Mouse (Mus musculus) kidney, adult 2 months (tissue): ENCODE measurements at regions not wholly inside any gene's neighbourhood (a gene's known extent, or its start where the extent isn't known, plus 50 kb on each side); places are given as distances from the start of the nearest gene placed in this dataset.
A peak's percentile ranks its signal among the peaks of the same experiment; 100 is the strongest.

Experiments used
- DNase-seq: peaks from one replicate; pipeline ENCODE4 v3.0.0; 2021
- H3K27ac ChIP-seq: fragments of 200-500 bp; 2 replicates; pipeline ENCODE4 v1.5.1; 2012; ENCODE audit warnings: low read depth, low read length, control low read depth, inconsistent platforms; ENCODE audit not compliant: insufficient read depth
- H3K27me3 ChIP-seq: fragments of 200-500 bp; replicated peaks from 2 replicates; pipeline ENCODE4 v1.6.1; 2012; ENCODE audit warnings: mild to moderate bottlenecking, moderate library complexity, low read length, inconsistent platforms; ENCODE audit not compliant: control insufficient read depth, insufficient read depth
- H3K36me3 ChIP-seq: fragments of 200-500 bp; 2 replicates; pipeline ENCODE4 v1.6.1; 2012; ENCODE audit warnings: mild to moderate bottlenecking, moderate library complexity, low read length, inconsistent platforms; ENCODE audit not compliant: control insufficient read depth, insufficient read depth
- H3K4me1 ChIP-seq: fragments of 200-500 bp; 2 replicates; pipeline ENCODE4 v1.6.1; 2011; ENCODE audit warnings: low read length; ENCODE audit not compliant: control insufficient read depth, insufficient read depth
- H3K4me3 ChIP-seq: fragments of 200-500 bp; 2 replicates; pipeline ENCODE4 v1.5.1; 2011; ENCODE audit warnings: mild to moderate bottlenecking, low read depth, low read length, control low read depth; ENCODE audit not compliant: insufficient read depth
- CTCF ChIP-seq: fragments of 200-500 bp; conservative IDR thresholded peaks from 2 replicates; pipeline ENCODE4 v1.5.1; 2011; ENCODE audit warnings: low read depth, mild to moderate bottlenecking, control low read depth, low read length, moderate library complexity, mixed read lengths; ENCODE audit not compliant: insufficient read depth, insufficient read length
- POLR2A ChIP-seq: fragments of 200-500 bp; IDR thresholded peaks from one replicate; pipeline ENCODE4 v1.6.1; 2011; ENCODE audit warnings: low read depth, low read length, control low read depth
- WGBS: fragments of 180-500 bp; shearing (Covaris S2); methylation state at CpG from one replicate; pipeline ENCODE4 v1.1.7; 2018; 5-methylcytosine and 5-hydroxymethylcytosine counted together

GRCm38 (mm10) chr3:130839924-130840440 is 109.8 kb upstream of the Rpl34 start:
- Histone ChIP-seq H3K36me3 (no peaks in the 10 kb centered on the region), H3K4me1 (no peaks in the 10 kb centered on the region), H3K4me3 (no peak overlapping the region), H3K27ac (no peak overlapping the region), H3K27me3 (no peaks in the 10 kb centered on the region)
- no peak for DNase-seq
- WGBS: 88% methylated on average over 9 of the region's 9 CpGs
- no peak for TF ChIP-seq POLR2A
- no peak for TF ChIP-seq CTCF

- H3K4me1 ChIP-seq: no peaks in the 10 kb centered on the region
- no peak overlapping the region for H3K4me3 ChIP-seq
- H3K36me3 ChIP-seq: no peaks in the 10 kb centered on the region
- WGBS: 56% methylated on average over 19 of the region's 19 CpGs
- DNase-seq: no peak
- H3K27me3 ChIP-seq: no peaks in the 10 kb centered on the region
- TF ChIP-seq CTCF: no peak
- no peak for TF ChIP-seq POLR2A
- H3K27ac ChIP-seq: no peak overlapping the region
Measured at GRCm38 (mm10) chr3:130838626-130839422, 108.6 kb upstream of the Rpl34 start.

GRCm38 (mm10) chr3:130833722-130834121 is 103.5 kb upstream of the Rpl34 start:
- no peak for DNase-seq
- TF ChIP-seq CTCF (no peak), POLR2A (no peak)
- WGBS: 62% methylated on average over 5 of the region's 5 CpGs
- Histone ChIP-seq H3K4me1 (no peaks in the 10 kb centered on the region), H3K36me3 (no peaks in the 10 kb centered on the region), H3K27me3 (no peaks in the 10 kb centered on the region), H3K27ac (no peak overlapping the region), H3K4me3 (no peak overlapping the region)

GRCm38 (mm10) chr3:130833082-130833481 is 102.9 kb upstream of the Rpl34 start:
- TF ChIP-seq CTCF (no peak), POLR2A (no peak)
- Histone ChIP-seq H3K4me1 (no peaks in the 10 kb centered on the region), H3K27me3 (no peaks in the 10 kb centered on the region), H3K4me3 (no peak overlapping the region), H3K27ac (no peak overlapping the region), H3K36me3 (no peaks in the 10 kb centered on the region)
- peak; percentile 37 for DNase-seq
- WGBS: 28% methylated on average over 9 of the region's 9 CpGs

GRCm38 (mm10) chr3:130831788-130832187 is 101.6 kb upstream of the Rpl34 start:
- no peak overlapping the region for H3K27ac ChIP-seq
- no peak overlapping the region for H3K4me3 ChIP-seq
- no peaks in the 10 kb centered on the region for H3K36me3 ChIP-seq
- TF ChIP-seq CTCF (no peak), POLR2A (no peak)
- no peaks in the 10 kb centered on the region for H3K27me3 ChIP-seq
- peak; percentile 69 for DNase-seq
- 37% methylated on average over 6 of the region's 6 CpGs for WGBS
- H3K4me1 ChIP-seq: no peaks in the 10 kb centered on the region; the same call in 1 of the 2 replicates

GRCm38 (mm10) chr3:130828346-130828745 is 98.1 kb upstream of the Rpl34 start:
- WGBS: 75% methylated on average over 4 of the region's 4 CpGs
- no peak for DNase-seq

GRCm38 (mm10) chr3:130827934-130828333 is 97.7 kb upstream of the Rpl34 start:
- DNase-seq: no peak
- H3K36me3 ChIP-seq: no peaks in the 10 kb centered on the region
- whole genome bisulfite sequencing: 77% methylated on average over 4 of the region's 4 CpGs
- H3K4me1 ChIP-seq: no peaks in the 10 kb centered on the region; the same call in 1 of the 2 replicates
- H3K27ac ChIP-seq: no peak overlapping the region
- H3K27me3 ChIP-seq: no peaks in the 10 kb centered on the region
- H3K4me3 ChIP-seq: no peak overlapping the region
- TF ChIP-seq CTCF (no peak), POLR2A (no peak)

More at GRCm38 (mm10) chr3:130828346-130828745, 98.1 kb upstream of the Rpl34 start:
- H3K27ac ChIP-seq: no peak overlapping the region
- no peak for TF ChIP-seq CTCF
- no peak for TF ChIP-seq POLR2A
- H3K36me3 ChIP-seq: no peaks in the 10 kb centered on the region
- H3K4me1 ChIP-seq: no peaks in the 10 kb centered on the region; the same call in 1 of the 2 replicates
- no peaks in the 10 kb centered on the region for H3K27me3 ChIP-seq
- H3K4me3 ChIP-seq: no peak overlapping the region
